Comparison of ENCODE assay signal across 34 mouse cellular contexts in the genomic region with DNA sequence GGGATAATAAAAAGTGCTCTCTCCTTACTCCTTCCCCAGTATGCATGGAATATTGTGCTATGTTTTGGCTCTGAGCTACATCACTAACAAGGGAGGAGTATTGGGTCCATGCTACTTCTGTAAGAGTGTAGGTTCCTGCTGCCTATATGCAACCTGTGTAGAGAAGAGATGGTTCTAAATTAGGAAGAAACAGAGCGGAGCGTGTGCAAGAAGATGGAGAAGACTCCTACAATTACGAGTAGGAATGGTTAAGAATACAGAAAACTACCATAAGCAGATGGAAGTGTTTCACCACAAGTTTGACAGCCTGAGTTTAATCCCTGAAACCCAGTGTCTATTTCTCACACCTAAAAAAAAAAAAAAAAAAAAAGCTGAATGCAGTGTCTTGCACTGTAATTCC.
"Had no signal": no experiment of that assay in that cellular context is flagged by ENCODE, and none has a peak within 500 bp of the region (broad histone marks: within the 10 kb centered on the region; RNA-seq: fewer than 3 reads in every experiment).

No protein-coding gene starts in this region.

- ATAC-seq: hindbrain, embryonic 16.5 days; hindbrain, postnatal 0 days; inflammation-experienced regulatory T-cells, adult 6 months; intestine, embryonic 15.5 days; intestine, embryonic 16.5 days; intestine, postnatal 0 days had no signal

- H3K27ac ChIP-seq: heart, embryonic 10.5 days; heart, embryonic 13.5 days; heart, embryonic 15.5 days; hindbrain, embryonic 10.5 days; hindbrain, embryonic 12.5 days; hindbrain, embryonic 13.5 days; hindbrain, embryonic 14.5 days; hindbrain, embryonic 15.5 days; hindbrain, postnatal 0 days; intestine, embryonic 15.5 days; kidney, embryonic 15.5 days; kidney, postnatal 0 days had no signal

- DNase-seq: heart, postnatal 10 days; heart, postnatal 14 days; heart, postnatal 36 days; heart, postnatal 4 days; kidney, adult 11 months; kidney, adult 18-20 months; kidney, adult 2 months; kidney, adult 8-10 months; kidney, adult 9 months; kidney, postnatal 10 days; kidney, postnatal 14 days; kidney, postnatal 25 days; kidney, postnatal 36 days; kidney, postnatal 4 days; layer of hippocampus, adult 9-11 months; layer of hippocampus, postnatal 36 days had no signal

- H3K4me3 ChIP-seq: heart, embryonic 10.5 days; heart, embryonic 12.5 days; heart, embryonic 13.5 days; heart, embryonic 15.5 days; hindbrain, embryonic 10.5 days; hindbrain, embryonic 12.5 days; hindbrain, embryonic 13.5 days; hindbrain, embryonic 15.5 days; intestine, embryonic 15.5 days; kidney, embryonic 15.5 days; layer of hippocampus, adult 2 months had no signal
